Mouse (Mus musculus) stomach, postnatal 0 days (tissue): ENCODE results near the gene Acly.
A peak's percentile ranks its signal among the peaks of the same experiment; 100 is the strongest.

Experiments
- CTCF ChIP-seq: IDR thresholded peaks from 2 replicates; pipeline ENCODE4 v1.5.1; 2016; ENCODE audit warnings: antibody characterized with exemption, low read depth, mild to moderate bottlenecking, moderate library complexity
- EP300 ChIP-seq: optimal IDR thresholded peaks from 2 replicates; pipeline ENCODE3; 2016; ENCODE audit warnings: antibody characterized with exemption

DNA sequence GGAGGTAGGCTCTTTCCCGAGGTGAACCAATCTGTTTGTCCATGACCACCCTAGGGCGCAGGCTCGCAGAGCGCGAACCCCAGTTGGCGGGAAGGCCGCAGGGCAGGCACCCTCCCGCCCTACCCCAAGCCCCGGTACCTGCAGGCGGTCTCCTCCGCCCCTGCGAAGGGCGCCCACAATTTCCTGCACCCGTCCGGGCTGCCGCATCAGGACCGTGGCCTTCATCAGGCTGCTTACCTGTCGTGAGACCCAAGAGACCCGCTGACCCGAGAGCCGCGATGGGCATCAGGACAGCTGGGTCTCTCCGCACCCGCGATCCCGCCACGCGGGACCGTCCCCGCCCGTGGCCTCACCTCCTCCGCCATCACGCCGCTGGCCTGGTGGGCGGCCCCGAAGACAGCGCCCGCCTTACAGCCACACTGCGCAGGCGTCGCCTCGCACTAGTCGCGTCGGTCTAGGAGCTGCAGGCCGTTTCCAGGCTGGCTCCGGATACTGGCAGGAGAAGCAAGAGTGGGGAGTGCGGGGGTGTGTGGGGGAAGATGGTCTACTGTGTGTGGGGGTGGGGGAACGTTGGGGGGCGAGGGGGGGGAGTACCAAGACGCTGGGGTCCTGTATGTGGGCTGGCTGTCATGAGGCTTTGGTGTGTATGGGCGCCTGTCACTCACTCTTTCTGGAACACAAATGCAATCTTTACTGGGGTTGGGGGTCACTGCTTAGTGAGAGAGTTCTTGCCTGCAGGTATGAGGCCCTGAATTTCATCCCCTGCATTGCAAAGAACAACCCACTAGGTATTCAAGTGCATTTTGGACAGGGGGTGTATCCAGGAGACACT, 86.9 kb downstream of the Acly start:
- TF ChIP-seq CTCF (peak; percentile 16; the same call in 1 of the 2 replicates), EP300 (no peak)
